Mouse (Mus musculus): ENCODE measurements around the gene Sag.

GRCm38 (mm10) chr1:87849278-87849677 lies 45.8 kb downstream of the Sag start:
- TF ChIP-seq GATA1 (IDR thresholded peaks at IDR 0.05; ENCODE audit: low read length), result no peak
- no peak for TF ChIP-seq TAL1 (IDR thresholded peaks at IDR 0.05; ENCODE audit: low read length)

Data from erythroblast, embryonic 14.5 days (primary cell).